ENCODE assay signal across 12 mouse cellular contexts in genomic region chr15:78828315-78828714, GRCm38 (mm10). TPM values are rescaled to one million over a fixed set of nuclear protein-coding genes. Genes with fewer than 3 reads are reported as not detected.
A peak's percentile ranks its signal among the peaks of the same experiment; 100 is the strongest.
DNase-seq lines count a peak whose midpoint lies in the region; ATAC-seq and TF ChIP-seq lines count a peak whose summit lies in the region.
"Had no signal": no experiment of that assay in that cellular context is flagged by ENCODE, and none has a peak within 500 bp of the region (broad histone marks: within the 10 kb centered on the region; RNA-seq: fewer than 3 reads in every experiment).

No protein-coding gene starts in this region.

- intact Hi-C loops in heart, adult 2 months (cut with DNase I), result no loop called here

- no peaks in the 10 kb centered on the region for H3K36me3 ChIP-seq in thymus, adult 2 months (ENCODE audit: control insufficient read depth, insufficient read depth, low read length)
- no peaks in the 10 kb centered on the region for H3K36me3 ChIP-seq in heart, adult 2 months (ENCODE audit: control insufficient read depth, insufficient read depth, low read length)
- H3K36me3 ChIP-seq: heart, embryonic 13.5 days; limb, embryonic 15.5 days; midbrain, embryonic 12.5 days had no signal

- no peak overlapping the region for H3K9ac ChIP-seq in heart, adult 2 months (ENCODE audit: low read depth, low read length)
- H3K9ac ChIP-seq: heart, embryonic 13.5 days; limb, embryonic 15.5 days; midbrain, embryonic 12.5 days had no signal

- peak; percentile 38 for DNase-seq in kidney, postnatal 10 days
- no peak for DNase-seq in kidney, adult 8-10 months
- DNase-seq in induced T-regulatory cell, adult 2 months (ENCODE audit: low read depth), result peak; percentile 69
- peak; percentile 66 for DNase-seq in thymus, adult 2 months
- no peak for DNase-seq in spleen, adult 12 weeks (ENCODE audit: low spot score)
- DNase-seq in heart, adult 2 months, result no peak
- DNase-seq in spleen, postnatal 4 days (ENCODE audit: low spot score in 2 of 2), result no peak

- 0 out of 2 replicates have a peak, but pooled peaks have one; percentile 19 for TF ChIP-seq POLR2A in thymus, adult 2 months (IDR thresholded peaks at IDR 0.05; ENCODE audit: control insufficient read depth, extremely low read depth, insufficient read depth, low read length, poor library complexity)
- TF ChIP-seq POLR2A in heart, adult 2 months (IDR thresholded peaks at IDR 0.05; ENCODE audit: insufficient read depth, low read depth, low read length), result no peak

- peaks cover 32% of the 10 kb centered on the region for H3K4me1 ChIP-seq in thymus, adult 2 months (replicated peaks; ENCODE audit: control insufficient read depth, insufficient read depth, low read length)
- H3K4me1 ChIP-seq in heart, adult 2 months (ENCODE audit: control insufficient read depth, insufficient read depth, low read length), result peaks cover 10% of the 10 kb centered on the region

- H3K27me3 ChIP-seq in thymus, adult 2 months (ENCODE audit: control insufficient read depth, insufficient read depth, low read length), result no peaks in the 10 kb centered on the region
- no peaks in the 10 kb centered on the region for H3K27me3 ChIP-seq in heart, adult 2 months (ENCODE audit: control insufficient read depth, insufficient read depth, low read length)

- no peak for TF ChIP-seq EP300 in heart, adult 2 months (IDR thresholded peaks at IDR 0.05; ENCODE audit: insufficient read depth, low read depth, low read length)

- peak; percentile 70 for ATAC-seq in CD4-positive, CD25-positive, alpha-beta regulatory T cell, adult 4 months

- 5% methylated on average over 5 of the region's 5 CpGs for WGBS in thymus, adult 2 months
- 33% methylated on average over 5 of the region's 5 CpGs for WGBS in heart, adult 2 months

- no peaks in the 10 kb centered on the region for H3K79me2 ChIP-seq in heart, adult 2 months (replicated peaks; ENCODE audit: control insufficient read depth, insufficient read depth, low read length)

- 0 out of 2 replicates have a peak, but pooled peaks have one; percentile 42 for TF ChIP-seq CTCF in thymus, adult 2 months (IDR thresholded peaks at IDR 0.05; ENCODE audit: borderline replicate concordance, control insufficient read depth, extremely low read depth, insufficient read depth, low read length, poor library complexity)
- TF ChIP-seq CTCF in heart, adult 2 months (IDR thresholded peaks at IDR 0.05), result no peak

- no peak overlapping the region for H3K4me3 ChIP-seq in thymus, adult 2 months (ENCODE audit: control insufficient read depth, insufficient read depth, low read length)
- H3K4me3 ChIP-seq in heart, adult 2 months, result no peak overlapping the region
- H3K4me3 ChIP-seq: heart, embryonic 13.5 days; limb, embryonic 15.5 days; midbrain, embryonic 12.5 days had no signal

- no peak overlapping the region for H3K27ac ChIP-seq in thymus, adult 2 months (ENCODE audit: control insufficient read depth, insufficient read depth, low read length)
- no peak overlapping the region for H3K27ac ChIP-seq in heart, adult 2 months
- H3K27ac ChIP-seq: heart, embryonic 13.5 days; limb, embryonic 15.5 days; midbrain, embryonic 12.5 days had no signal

RNA-seq across cellular contexts. Expression of gene Cdc42ep1, which starts 14.1 kb away (rescaled TPM):
- not detected for polyA plus RNA-seq in CD4-positive, CD25-positive, alpha-beta regulatory T cell, adult 4 months (2017; shearing (Covaris generic))
- polyA plus RNA-seq in thymus, adult 2 months (2012; rRNA removed), result 8.1 and 12.5 TPM in 2 replicates
- 10 to 100 TPM; 30.8 to 37.1 TPM for total RNA-seq in heart, adult 2 months (2021)
- polyA plus RNA-seq in heart, adult 2 months (2012; rRNA removed), result 62.3 and 71.8 TPM in 2 replicates
- total RNA-seq: common myeloid progenitor, adult 5-6 weeks had no signal

RNA-seq across cellular contexts. Expression of gene Card10, which starts 25.5 kb away (rescaled TPM):
- not detected for polyA plus RNA-seq in CD4-positive, CD25-positive, alpha-beta regulatory T cell, adult 4 months (2017; shearing (Covaris generic))
- polyA plus RNA-seq in thymus, adult 2 months (2012; rRNA removed), result 12.6 and 13.0 TPM in 2 replicates
- total RNA-seq in heart, adult 2 months (2021), result 10 to 100 TPM; 15.0 to 17.0 TPM
- polyA plus RNA-seq in heart, adult 2 months (2012; rRNA removed), result 22.3 and 28.5 TPM in 2 replicates
- total RNA-seq: common myeloid progenitor, adult 5-6 weeks had no signal

RNA-seq across cellular contexts. Expression of gene Lgals2, which starts 27.0 kb away (rescaled TPM):
- not detected for polyA plus RNA-seq in CD4-positive, CD25-positive, alpha-beta regulatory T cell, adult 4 months (2017; shearing (Covaris generic))
- polyA plus RNA-seq in thymus, adult 2 months (2012; rRNA removed), result 2.9 and 4.8 TPM in 2 replicates
- not detected for total RNA-seq in heart, adult 2 months (2021)
- 0.59 and 1.5 TPM in 2 replicates for polyA plus RNA-seq in heart, adult 2 months (2012; rRNA removed)
- total RNA-seq: common myeloid progenitor, adult 5-6 weeks had no signal
- polyA plus RNA-seq: heart, embryonic 13.5 days; midbrain, embryonic 12.5 days had no signal

RNA-seq across cellular contexts. Expression of gene Gga1, which starts 48.7 kb away (rescaled TPM):
- 10 to 100 TPM; 14.3 to 17.1 TPM for polyA plus RNA-seq in CD4-positive, CD25-positive, alpha-beta regulatory T cell, adult 4 months (2017; shearing (Covaris generic))
- 137 and 155 TPM in 2 replicates for polyA plus RNA-seq in thymus, adult 2 months (2012; rRNA removed)
- 10 to 100 TPM; 42.2 to 44.4 TPM for total RNA-seq in heart, adult 2 months (2021)
- 44.7 and 52.7 TPM in 2 replicates for polyA plus RNA-seq in heart, adult 2 months (2012; rRNA removed)

RNA-seq across cellular contexts. Expression of gene Mfng, which starts 55.0 kb away (rescaled TPM):
- 100 to 1,000 TPM in 1 of 2 experiments, 10 to 100 TPM in 1; 61.3 to 136 TPM for polyA plus RNA-seq in CD4-positive, CD25-positive, alpha-beta regulatory T cell, adult 4 months (2017; shearing (Covaris generic))
- 97.5 and 110 TPM in 2 replicates for polyA plus RNA-seq in thymus, adult 2 months (2012; rRNA removed)
- 10 to 100 TPM; 11.1 to 11.6 TPM for total RNA-seq in heart, adult 2 months (2021)
- 15.0 and 19.1 TPM in 2 replicates for polyA plus RNA-seq in heart, adult 2 months (2012; rRNA removed)

Comparison
In these comparisons a context has a peak if more than half of its experiments do, and no peak if none do; other contexts are left out.
1. DNase-seq: peak in kidney, postnatal 10 days (single experiment), induced T-regulatory cell, adult 2 months (single experiment) and thymus, adult 2 months (single experiment); none in kidney, adult 8-10 months (0 of 2), spleen, adult 12 weeks (single experiment), heart, adult 2 months (0 of 2) and spleen, postnatal 4 days (0 of 2).
2. RNA of gene Card10, which starts 25.5 kb away (polyA plus RNA-seq): 22.3 to 28.5 TPM in heart, adult 2 months and 12.6 to 13.0 TPM in thymus, adult 2 months; not detected in CD4-positive, CD25-positive, alpha-beta regulatory T cell, adult 4 months; every median in the first group is over 10 times any median in the second.